Mouse (Mus musculus) frontal cortex, postnatal 25 days (tissue): ENCODE measurements around the gene Dennd6a.

Experiments used
- DNase-seq, 2 experiments: peaks; one replicate each; pipeline ENCODE4 v3.0.0; 2022; ENCODE audit warnings: low spot score in 2 of 2

The Dennd6a gene

DNA sequence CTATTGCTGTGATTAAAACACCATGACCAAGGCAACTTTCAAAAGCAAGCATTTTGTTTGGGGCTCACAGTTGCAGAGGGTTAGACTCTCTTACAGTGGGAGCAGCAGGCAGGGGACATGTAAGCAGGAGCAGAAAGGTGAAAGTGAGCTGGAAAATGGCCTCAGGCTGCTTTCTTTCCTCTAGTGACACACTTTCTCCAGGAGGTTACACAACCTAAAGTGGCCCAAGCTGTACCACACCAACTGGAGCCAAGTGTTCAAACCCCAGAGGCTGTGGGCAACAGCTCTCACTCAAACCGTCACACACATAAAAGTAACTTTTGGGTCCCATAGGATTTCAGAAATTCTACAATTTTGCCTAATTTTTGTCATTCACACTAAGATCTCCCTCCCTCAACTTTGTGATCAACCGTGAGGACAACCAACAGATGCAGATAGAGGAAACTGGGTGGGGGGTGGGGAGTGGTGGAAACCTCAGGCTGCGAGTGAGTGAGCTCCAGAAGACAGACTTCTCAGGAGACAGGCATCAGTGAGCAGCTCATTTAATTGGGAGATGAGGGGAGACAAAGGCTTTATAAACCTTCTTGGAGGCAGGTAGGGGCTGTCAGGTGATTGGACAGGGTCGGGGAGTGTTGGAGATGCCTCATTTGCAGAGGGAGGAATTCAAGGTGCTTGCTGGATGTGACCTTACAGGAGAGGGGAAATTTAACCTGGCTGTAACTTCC lies 1.5 kb upstream of the Dennd6a start:
- DNase-seq: no peak

- DNase-seq: no peak
Measured at GRCm38 (mm10) chr14:26576255-26576780, 2.7 kb downstream of the Dennd6a start.

GRCm38 (mm10) chr14:26578791-26579191 lies 5.1 kb downstream of the Dennd6a start:
- DNase-seq: no peak

- DNase-seq: peak; percentile 50 to 77
Measured at GRCm38 (mm10) chr14:26579346-26580343, 6.0 kb downstream of the Dennd6a start.

DNA sequence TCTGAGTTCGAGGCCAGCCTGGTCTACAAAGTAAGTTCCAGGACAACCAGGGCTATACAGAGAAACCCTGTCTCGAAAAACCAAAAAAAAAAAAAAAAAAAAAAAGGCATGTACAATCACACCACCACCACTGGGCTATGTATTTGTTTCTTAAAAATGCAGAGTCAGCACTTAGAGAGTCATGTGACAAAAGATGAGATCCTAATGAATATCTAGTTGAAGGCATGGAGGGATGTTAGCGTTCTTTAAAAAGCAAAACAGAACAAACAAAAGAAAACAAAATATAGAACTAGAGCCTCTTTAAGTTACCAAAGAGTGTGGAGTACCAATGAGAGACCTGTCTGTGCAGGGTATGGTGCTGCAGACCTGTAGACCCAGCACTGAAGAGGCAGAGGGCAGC lies 10.0 kb downstream of the Dennd6a start:
- DNase-seq: no peak

DNA sequence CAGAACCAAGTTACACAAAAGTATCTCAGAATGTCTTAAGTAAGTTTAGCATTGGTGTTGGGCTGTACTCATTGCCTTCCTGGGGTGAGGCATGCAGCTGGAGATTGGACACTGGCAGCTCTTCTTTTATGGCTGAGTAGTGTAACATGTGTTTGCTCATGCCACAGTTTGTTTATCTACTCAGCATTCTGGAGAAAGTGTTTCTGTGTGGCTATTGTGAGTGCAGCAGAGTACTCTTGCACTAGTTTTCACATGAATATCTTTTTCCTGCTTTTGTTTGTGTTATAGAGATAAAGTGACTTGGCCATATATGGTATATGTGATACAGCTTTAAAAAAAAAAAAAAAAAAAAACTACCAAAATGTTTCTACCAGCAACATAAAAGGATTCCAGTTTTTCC lies 13.5 kb downstream of the Dennd6a start:
- no peak for DNase-seq

GRCm38 (mm10) chr14:26591353-26591752 lies 17.7 kb downstream of the Dennd6a start:
- no peak for DNase-seq

DNA sequence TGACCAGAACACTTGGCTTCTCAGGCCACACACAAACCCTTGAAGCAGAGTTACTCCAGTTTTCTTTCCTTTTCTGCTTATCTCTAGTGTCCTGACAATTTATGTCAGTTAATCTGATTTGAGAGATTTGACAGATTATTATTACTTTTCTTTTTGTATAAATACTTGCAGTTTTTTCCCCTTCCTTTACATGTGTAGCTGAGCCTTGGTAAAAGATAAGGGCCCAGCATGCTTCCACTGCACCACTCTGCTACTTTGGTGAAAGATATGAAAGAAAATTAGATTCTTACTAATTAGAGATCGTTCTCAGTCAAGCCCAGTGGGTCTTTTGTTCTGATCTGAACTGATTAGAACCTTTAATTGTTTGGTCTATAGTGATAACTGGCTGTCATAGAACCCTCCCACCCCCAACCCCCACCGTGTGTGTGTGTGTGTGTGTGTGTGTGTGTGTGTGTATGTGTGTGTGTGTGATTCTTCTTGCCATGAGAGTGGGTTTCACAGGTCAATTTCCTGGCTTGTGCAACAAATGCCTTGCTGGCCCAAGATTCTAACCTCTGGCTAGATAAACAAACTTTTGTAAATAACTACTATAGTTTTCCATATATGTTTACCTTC lies 19.7 kb downstream of the Dennd6a start:
- DNase-seq: no peak

- no peak for DNase-seq
Measured at GRCm38 (mm10) chr14:26595167-26595566, 21.5 kb downstream of the Dennd6a start.

DNA sequence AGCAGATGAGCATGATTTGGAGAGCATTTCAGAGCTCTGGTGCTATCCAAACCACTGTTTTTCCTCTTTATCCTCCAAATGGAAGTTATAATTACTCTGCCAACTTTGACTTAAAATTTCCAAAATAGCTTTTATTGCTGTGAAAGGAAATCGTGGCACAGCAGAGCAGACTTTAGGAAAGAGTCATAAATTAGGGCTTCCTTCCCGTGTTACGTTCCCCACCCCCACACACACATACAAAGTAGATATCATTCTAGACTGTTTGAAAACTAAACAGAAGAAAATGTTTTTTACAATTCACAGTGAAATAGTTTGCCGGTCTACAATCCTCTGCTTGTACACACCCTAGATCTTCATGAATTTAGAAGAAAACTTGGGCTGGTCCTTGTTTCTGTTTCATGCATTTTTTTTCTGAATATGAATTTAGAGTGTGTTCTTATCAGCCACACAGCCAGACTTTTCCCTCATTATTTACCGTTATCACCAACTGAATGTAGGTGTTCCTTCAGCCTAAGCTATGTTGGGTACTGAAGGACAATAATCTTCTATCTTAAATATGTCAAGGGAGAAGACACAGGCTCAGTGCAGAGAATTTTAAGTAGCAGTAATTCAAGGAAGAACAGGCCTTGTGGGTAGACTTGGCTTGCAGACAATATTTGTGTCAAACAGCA lies 22.2 kb downstream of the Dennd6a start:
- no peak for DNase-seq

DNA sequence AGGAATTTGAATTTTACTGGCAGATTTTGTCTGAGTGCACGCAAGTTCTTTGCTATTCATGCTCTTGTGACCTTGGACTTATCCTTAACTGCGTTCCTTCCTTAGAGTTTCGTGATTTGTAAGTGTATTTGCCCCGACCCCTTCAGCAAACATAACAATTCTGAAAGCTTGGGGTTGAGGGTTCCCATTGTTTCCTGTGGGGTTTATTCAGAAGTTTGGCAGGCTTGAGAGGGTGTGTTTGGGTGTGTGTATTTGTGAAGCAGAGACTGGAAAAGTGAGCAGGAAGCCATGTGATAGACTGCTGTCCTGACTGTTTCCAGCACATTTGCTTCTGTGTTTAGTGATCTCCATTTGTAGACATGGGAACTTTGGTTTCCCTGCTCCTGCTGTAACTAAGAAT lies 31.7 kb downstream of the Dennd6a start:
- no peak for DNase-seq

DNA sequence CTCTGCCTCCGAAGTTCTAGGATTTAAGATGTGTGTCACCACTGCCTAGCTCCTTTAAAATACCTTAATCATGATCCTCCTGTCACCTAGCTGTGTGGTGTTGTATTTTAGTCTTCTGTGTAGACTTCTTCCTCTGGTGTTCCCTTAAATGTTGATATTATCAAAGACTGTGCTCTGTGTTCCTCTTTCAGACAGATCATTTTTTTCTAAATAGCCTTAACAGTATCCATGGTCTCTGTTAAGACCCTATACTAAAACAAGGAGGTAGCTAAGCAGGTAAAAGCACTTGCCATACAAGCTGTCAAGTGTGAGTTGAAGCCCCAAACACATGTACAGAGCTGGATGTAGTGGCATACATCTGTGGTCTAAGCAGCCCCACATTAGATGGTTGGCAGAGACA lies 36.0 kb downstream of the Dennd6a start:
- no peak for DNase-seq

DNA sequence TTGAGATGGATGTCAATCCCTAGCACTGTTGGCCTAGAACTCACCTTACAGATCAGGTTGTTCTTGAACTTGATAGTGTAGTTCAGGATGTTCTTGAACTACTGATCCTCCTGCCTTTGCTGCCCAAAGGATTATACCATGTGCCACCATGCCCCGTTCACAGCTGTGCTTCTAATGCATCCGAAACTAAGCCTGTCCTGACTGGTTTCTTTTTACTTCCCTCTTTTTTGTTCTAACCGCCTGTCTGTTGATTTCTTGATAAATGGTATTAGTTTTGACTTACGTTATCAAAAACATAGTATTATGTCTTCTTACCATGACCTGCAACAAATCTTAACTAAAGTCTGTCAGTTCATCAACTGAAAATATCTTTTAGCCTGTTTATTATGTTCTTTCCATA lies 37.0 kb downstream of the Dennd6a start:
- no peak for DNase-seq

- DNase-seq: no peak
Measured at GRCm38 (mm10) chr14:26625301-26625700, 51.6 kb downstream of the Dennd6a start.

DNA sequence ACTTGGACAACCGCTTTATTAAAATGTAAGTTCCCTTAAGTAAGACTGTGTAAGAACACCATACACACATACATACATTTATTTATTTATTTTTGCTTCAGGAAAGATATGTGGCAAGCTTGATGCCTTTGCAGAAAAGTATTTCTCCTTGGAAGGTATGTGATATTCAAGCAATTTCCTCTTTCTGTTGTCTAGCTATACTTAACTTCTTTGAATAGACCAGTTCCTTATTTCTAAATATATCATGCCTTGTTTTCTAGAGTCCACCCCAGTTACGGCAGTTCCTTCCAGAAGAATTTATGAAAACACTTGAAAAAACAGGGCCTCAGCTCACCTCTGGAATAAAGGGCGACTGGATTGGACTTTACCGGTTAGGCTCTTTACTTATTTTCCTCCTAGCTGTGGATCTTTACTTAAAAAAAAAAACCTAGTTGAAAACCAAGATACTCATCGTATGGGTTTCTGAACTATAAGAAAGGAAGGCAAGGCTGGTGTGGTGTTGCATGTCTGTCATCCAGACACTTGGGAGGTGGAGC lies 53.0 kb downstream of the Dennd6a start:
- no peak for DNase-seq

- no peak for DNase-seq
Measured at GRCm38 (mm10) chr14:26637025-26637850, 63.6 kb downstream of the Dennd6a start.

DNA sequence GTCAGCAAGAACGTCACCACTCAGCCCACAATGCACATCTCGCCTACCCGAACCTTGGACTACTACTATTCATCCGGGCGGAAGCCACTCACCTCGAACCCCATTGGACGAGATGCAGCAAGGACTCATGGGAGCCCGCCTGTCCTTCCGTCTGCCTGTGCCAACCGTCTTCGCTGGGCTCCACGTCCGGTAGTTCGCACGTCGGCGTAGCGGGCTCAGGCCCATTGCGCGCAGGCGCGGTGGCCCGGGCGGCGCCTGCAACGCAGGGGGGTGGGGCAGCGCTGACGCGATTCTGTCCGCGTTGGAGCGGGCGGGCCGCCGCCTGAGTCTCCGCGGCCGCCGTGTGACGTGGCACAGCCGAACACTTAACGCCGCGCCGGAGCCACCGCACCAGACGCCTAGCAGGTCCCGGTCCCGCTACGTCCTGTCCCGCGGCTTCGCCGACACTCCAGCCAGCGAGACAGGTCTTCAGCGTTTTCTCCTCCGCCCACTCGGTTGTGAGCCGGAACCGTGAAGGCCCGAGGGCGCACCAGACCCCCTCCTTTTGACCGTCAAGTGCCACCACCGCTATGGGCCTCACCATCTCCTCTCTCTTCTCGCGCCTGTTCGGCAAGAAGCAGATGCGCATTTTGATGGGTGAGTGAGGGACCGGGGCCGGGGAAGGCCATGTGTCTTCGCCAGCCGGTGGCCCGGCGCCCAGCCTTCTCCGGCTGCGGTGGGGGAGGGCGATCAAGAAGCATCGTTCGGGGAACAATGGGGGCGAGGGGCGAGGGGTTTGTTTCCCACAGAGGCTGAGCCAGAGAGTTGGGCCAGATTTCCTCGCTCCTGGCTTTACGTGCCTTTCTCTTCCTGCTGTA lies 64.4 kb downstream of the Dennd6a start, which contains the start of gene Arf4:
TSS of gene Arf4 (plus strand) at position 224 of the 857 bp plus-strand sequence.
- peak; percentile 94 to 96 for DNase-seq

DNA sequence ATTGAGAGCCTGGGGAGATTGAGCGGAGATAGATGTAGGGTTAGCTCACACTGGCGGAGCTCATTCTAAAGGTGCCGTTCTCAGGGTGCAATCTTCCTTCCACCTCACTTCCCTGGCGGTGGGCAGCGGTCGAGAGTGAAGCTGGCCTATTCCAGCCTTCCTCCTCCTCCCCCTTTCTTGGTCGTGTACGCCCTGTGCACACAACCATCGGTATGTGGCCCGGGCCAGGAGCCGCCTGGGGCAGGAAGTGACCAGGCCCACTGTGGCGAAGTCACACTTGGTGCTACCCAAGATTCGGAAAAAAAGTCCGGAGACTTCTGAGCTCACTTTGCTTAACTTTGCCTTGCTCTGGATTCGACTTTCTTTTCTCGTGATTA lies 65.0 kb downstream of the Dennd6a start:
- peak; percentile 10 to 14 for DNase-seq

DNA sequence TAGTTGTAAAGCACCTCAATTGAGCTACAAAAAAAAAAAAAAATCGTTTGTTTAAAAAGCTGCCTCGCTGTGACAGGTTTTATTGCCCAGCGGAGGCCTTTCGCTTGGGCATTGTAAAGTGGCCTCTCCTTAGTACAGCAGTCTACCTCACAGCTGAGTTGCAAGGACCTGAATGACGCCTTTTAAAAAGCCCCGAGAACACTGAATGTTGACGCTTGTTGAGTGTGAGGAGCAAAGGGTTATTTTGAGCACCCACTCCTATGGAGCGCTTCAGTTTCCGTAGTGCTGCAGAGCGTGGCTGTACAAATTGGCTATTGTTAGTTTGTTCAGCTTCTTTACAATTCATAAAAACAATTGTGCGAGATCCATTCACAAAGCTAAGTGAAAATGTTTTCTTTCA lies 65.6 kb downstream of the Dennd6a start:
- no peak for DNase-seq
